Mouse (Mus musculus) midbrain, embryonic 10.5 days (tissue): Measurements from ENCODE around the gene Tollip. TPM values are rescaled to one million over a fixed set of nuclear protein-coding genes. Genes with fewer than 3 reads are reported as not detected.

Experiments
- DNase-seq: peaks from one replicate; pipeline ENCODE4 v3.0.0-alpha.2; 2017; ENCODE audit warnings: low spot score
- H3K27ac ChIP-seq: fragments of 300-500 bp; sonication (generic); replicated peaks from 2 replicates; pipeline ENCODE4 v1.5.1; 2016; ENCODE audit warnings: mild to moderate bottlenecking
- H3K27me3 ChIP-seq: fragments of 300-500 bp; sonication (generic); 2 replicates; pipeline ENCODE4 v1.6.1; 2016; ENCODE audit warnings: low read depth, mild to moderate bottlenecking; ENCODE audit not compliant: poor library complexity, severe bottlenecking
- H3K36me3 ChIP-seq: fragments of 300-500 bp; sonication (generic); 2 replicates; pipeline ENCODE4 v1.6.1; 2016; ENCODE audit warnings: mild to moderate bottlenecking, moderate library complexity
- H3K4me1 ChIP-seq: fragments of 300-500 bp; sonication (generic); 2 replicates; pipeline ENCODE4 v1.6.1; 2016
- H3K4me3 ChIP-seq: fragments of 300-500 bp; sonication (generic); 2 replicates; pipeline ENCODE4 v1.5.1; 2016; ENCODE audit warnings: mild to moderate bottlenecking, moderate library complexity
- H3K9me3 ChIP-seq: fragments of 300-500 bp; sonication (generic); replicated peaks from 2 replicates; pipeline ENCODE4 v1.6.1; 2016; ENCODE audit warnings: mild to moderate bottlenecking
- WGBS: fragments of 180-500 bp; shearing (Covaris S2); methylation state at CpG from one replicate; pipeline ENCODE4 v1.1.7; 2016; 5-methylcytosine and 5-hydroxymethylcytosine counted together
- polyA plus RNA-seq: library from polyadenylated mRNA; unstranded; fragments of >200 nt; fragmentation: Nextera tagmentation; extraction: Ambion mirVana; gene quantifications from 2 replicates; pipeline ENCODE4 v1.2.1, GENCODE M21; 2016

The Tollip gene
- polyA plus RNA-seq, 1 experiment from 2014 or later: 52.9 TPM

DNA sequence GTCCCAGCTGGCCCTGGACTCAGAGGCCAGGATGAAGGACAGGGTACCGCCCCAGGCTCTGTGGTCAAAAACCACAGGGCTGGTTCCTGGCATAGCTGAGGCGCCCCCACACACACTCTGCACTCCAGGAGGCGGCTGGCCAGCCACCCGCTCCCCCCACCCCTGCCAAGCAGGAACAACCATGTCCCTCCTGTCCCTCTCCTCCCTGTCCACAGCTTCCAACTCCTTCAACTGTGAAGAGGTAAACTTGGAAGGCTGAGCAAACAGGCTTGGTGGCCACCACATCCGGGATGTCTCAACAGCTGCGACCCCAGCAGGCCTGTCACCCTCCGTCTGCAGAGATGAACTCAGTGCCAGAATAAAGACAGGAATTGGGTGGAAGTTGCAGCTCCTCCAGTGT lies 82.4 kb downstream of the Tollip start:
- no peak overlapping the region for H3K4me3 ChIP-seq
- no peaks in the 10 kb centered on the region for H3K9me3 ChIP-seq
- no peak overlapping the region; the same call in 1 of the 2 replicates for H3K27ac ChIP-seq
- H3K27me3 ChIP-seq: no peaks in the 10 kb centered on the region
- no peak for DNase-seq
- no peaks in the 10 kb centered on the region for H3K4me1 ChIP-seq
- WGBS: 93% methylated on average over 7 of the region's 7 CpGs
- no peaks in the 10 kb centered on the region for H3K36me3 ChIP-seq

Other genes starting within 250 kb of the Tollip start
- 0.21 TPM in 2 replicates for gene Muc2, start 228.2 kb downstream of the Tollip start, polyA plus RNA-seq
- not detected in 2 replicates for gene Muc5ac, start 129.5 kb downstream of the Tollip start, polyA plus RNA-seq
- gene Muc5b, start 79.4 kb downstream of the Tollip start, polyA plus RNA-seq: 0.01 TPM in 2 replicates
- gene Brsk2, start 31.2 kb upstream of the Tollip start, polyA plus RNA-seq: 7.8 and 11.4 TPM in 2 replicates
- gene Mob2, start 142.6 kb upstream of the Tollip start, polyA plus RNA-seq: 62.2 and 64.0 TPM in 2 replicates
- gene Dusp8, start 177.3 kb upstream of the Tollip start, polyA plus RNA-seq: 6.4 and 13.2 TPM in 2 replicates
- 0.29 TPM in 1 of 2 replicates, not detected in the other for gene Gm45618, start 202.2 kb upstream of the Tollip start, polyA plus RNA-seq
- gene Gm39115, start 217.5 kb upstream of the Tollip start, polyA plus RNA-seq: not detected in 2 replicates
- not detected in 2 replicates for gene Gm45337, start 226.1 kb upstream of the Tollip start, polyA plus RNA-seq
- gene Gm29735, start 238.6 kb upstream of the Tollip start, polyA plus RNA-seq: not detected in 2 replicates
- not detected in 2 replicates for gene Gm4553, start 247.2 kb upstream of the Tollip start, polyA plus RNA-seq